Mouse (Mus musculus): ENCODE measurements at regions not wholly inside any gene's neighbourhood (a gene's known extent, or its start where the extent isn't known, plus 50 kb on each side); places are given as distances from the start of the nearest gene placed in this dataset.

- no peak for DNase-seq (ENCODE audit: low spot score in 2 of 2)
Observed at GRCm38 (mm10) chr8:28371752-28372151, 924.3 kb downstream of the Poteg start.

- no peak for DNase-seq (ENCODE audit: low spot score in 2 of 2)
Observed at GRCm38 (mm10) chr8:28400141-28400540, 952.7 kb downstream of the Poteg start.

DNA sequence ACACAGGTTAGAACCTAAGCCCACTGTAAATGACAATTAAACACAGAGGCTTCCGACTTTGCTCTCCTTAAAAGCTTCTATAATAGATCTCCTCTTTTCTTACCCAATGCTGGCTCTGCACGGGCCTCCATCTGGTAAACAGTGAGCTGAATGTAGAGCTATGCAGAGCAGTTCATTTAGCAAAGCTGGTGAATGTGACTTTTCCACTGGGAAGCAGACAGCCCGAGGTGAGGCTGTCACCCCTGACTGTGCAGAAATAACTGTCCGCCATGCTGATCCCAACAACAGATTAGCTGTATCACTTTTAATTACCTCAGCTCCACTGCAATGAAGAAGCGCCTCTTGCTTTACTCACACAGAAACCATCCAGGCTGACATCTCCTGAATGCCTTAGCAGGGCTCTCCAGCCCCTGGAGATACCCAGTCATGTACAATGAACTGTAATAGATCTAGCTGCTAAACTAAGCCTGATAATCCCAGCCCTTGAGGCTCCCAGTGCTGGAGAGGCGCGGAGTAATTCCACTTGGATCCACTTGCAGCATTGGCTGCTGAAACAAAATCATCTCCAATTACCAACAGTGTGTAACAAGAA lies 980.2 kb downstream of the Poteg start:
- DNase-seq (ENCODE audit: low spot score in 2 of 2): peak; percentile 24 to 28

DNA sequence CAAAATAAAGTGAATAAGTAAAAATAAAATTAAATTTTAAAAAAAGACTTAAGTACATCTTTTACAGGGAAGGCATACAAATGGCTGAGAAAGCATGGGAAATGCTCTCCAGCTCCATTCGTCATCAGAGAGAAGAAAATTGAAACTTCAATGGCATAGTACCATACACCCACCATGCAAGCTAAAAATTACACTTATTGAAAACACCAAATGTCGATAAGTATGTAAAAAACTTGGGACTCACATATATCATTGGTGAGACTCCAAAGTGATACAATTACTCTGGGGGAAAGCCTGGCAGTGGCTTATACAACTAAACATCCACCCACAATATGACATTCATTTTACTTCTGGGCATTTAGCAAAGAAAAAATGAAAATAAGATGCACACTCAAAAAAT lies 1025.7 kb downstream of the Poteg start:
- DNase-seq (ENCODE audit: low spot score in 2 of 2): peak in 1 of 2 experiments; percentile 23

GRCm38 (mm10) chr8:28487913-28488312 lies 1040.4 kb downstream of the Poteg start:
- no peak for DNase-seq (ENCODE audit: low spot score in 2 of 2)

GRCm38 (mm10) chr8:28503488-28504319 lies 1056.2 kb downstream of the Poteg start:
- no peak for DNase-seq (ENCODE audit: low spot score in 2 of 2)

- peak; percentile 58 to 61 for DNase-seq (ENCODE audit: low spot score in 2 of 2)
Observed at GRCm38 (mm10) chr8:28523506-28523905, 1076.0 kb downstream of the Poteg start.

DNA sequence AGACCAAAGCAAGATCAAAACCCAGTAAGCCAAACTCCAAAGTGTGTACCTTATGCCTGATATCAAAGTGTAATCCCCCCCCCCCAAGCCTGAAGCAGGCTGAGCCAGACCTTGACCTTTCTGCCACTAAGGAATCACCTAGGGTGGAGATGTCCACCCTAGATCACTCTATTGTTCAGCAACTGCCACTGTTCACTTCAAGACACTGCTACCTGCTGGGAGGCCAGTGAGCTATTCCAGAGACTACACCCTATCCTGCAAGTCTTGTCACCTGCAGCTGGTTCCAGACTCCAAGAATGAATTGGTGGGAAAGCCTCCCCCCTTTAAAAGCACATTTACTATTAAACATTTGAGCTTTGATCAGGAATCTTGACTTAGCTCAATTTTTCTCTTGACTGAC lies 1099.8 kb downstream of the Poteg start:
- no peak for DNase-seq (ENCODE audit: low spot score in 2 of 2)

- DNase-seq (ENCODE audit: low spot score in 2 of 2): no peak
Observed at GRCm38 (mm10) chr8:28559881-28560280, 1112.4 kb downstream of the Poteg start.

GRCm38 (mm10) chr8:28579250-28579651 lies 1131.8 kb downstream of the Poteg start:
- DNase-seq (ENCODE audit: low spot score in 2 of 2): peak in 1 of 2 experiments; percentile 42

- DNase-seq (ENCODE audit: low spot score in 2 of 2): no peak
Observed at GRCm38 (mm10) chr8:28580821-28581220, 1133.4 kb downstream of the Poteg start.

DNA sequence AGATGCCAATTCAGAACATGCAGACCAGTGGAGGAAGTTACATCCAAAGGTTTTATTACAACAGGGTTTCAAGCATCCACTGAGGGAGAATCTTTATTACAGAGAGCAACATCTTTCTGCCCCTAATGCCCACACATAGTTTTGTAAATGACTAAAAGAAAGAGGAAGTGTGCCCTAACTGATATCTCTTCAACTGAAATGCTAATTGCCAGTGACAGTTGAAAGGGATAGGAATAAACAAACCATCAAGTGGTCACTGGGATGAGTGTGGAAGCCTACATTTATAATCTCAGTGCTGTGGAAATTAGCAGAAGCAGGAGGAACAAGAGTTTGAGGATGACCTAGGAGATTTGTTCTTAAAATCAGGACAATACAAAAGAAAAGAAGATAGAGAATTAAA lies 1142.5 kb downstream of the Poteg start:
- no peak for DNase-seq (ENCODE audit: low spot score in 2 of 2)

DNA sequence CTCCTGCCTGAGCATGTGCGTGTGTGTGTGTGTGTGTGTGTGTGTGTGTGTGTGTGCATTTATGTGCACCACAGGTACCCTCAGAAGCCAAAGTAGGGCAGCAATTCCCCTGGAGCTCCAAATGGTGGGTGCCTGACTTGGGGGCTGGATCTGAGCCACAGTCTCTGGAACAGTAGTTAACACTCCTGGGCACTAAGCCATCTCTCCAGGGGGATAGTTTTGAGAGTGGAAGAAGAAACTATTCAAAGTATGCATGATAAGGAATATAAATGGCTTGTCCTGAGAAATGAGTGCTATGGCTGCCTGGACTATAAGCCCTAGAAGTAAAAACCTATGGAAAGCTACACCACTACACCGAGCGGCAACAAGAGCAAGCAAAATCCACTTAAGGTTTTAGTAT lies 1145.8 kb downstream of the Poteg start:
- DNase-seq (ENCODE audit: low spot score in 2 of 2): peak; percentile 56 to 63

GRCm38 (mm10) chr8:28594191-28594590 lies 1146.7 kb downstream of the Poteg start:
- no peak for DNase-seq (ENCODE audit: low spot score in 2 of 2)

DNA sequence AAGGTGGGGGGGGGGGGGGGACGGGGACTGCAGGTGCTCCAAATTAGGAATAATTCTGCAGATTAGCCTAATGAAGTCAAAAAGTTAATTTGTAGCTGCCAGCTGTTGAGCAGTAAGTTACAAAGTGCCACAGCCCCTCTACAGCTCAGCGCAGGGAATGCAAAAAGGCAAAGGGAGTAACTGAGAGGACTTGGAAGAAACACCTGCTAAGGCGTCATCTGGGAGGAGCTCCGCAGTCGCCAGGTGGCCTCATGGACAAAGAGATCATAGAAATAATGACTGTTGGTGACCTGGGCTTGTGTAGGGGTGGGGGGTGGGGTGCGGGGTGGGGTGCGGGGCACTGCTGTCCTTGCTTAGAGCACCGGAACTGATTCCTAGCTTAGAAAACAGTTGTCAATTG lies 1147.1 kb downstream of the Poteg start:
- DNase-seq (ENCODE audit: low spot score in 2 of 2): no peak

DNA sequence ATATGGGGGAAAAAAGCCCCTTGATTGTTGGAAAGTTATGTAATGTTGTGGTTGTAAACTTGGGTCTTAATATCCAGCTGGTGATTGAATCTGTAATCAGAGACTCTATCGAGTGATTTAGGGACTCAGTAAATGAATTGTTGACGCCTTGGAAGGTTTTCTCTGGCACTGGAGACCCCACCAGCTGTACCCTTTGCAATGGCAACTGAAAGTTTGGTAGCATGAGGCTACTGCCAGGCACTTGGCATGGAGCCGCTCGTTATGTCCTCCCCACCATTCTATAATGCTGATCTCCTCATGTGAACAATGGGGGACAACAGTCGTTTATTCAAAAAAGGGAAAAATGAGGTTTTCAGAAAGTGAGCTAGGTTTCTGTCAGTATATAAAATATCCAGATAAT lies 1148.4 kb downstream of the Poteg start:
- DNase-seq (ENCODE audit: low spot score in 2 of 2): no peak
